Mouse (Mus musculus) embryonic facial prominence, embryonic 10.5 days (tissue): ENCODE measurements at regions not wholly inside any gene's neighbourhood (a gene's known extent, or its start where the extent isn't known, plus 50 kb on each side); places are given as distances from the start of the nearest gene placed in this dataset.

Experiments
- DNase-seq: peaks from one replicate; pipeline ENCODE4 v3.0.0-alpha.2; 2017; ENCODE audit warnings: low spot score
- H3K27ac ChIP-seq: fragments of 300-500 bp; sonication (generic); replicated peaks from 2 replicates; pipeline ENCODE4 v1.5.1; 2016; ENCODE audit warnings: mild to moderate bottlenecking
- H3K27me3 ChIP-seq: fragments of 300-500 bp; sonication (generic); replicated peaks from 2 replicates; pipeline ENCODE4 v1.6.1; 2016; ENCODE audit warnings: low read depth, mild to moderate bottlenecking; ENCODE audit not compliant: poor library complexity, severe bottlenecking
- H3K36me3 ChIP-seq: fragments of 300-500 bp; sonication (generic); replicated peaks from 2 replicates; pipeline ENCODE4 v1.6.1; 2016; ENCODE audit warnings: mild to moderate bottlenecking, moderate library complexity
- H3K4me1 ChIP-seq: fragments of 300-500 bp; sonication (generic); 2 replicates; pipeline ENCODE4 v1.6.1; 2016
- H3K4me3 ChIP-seq: fragments of 300-500 bp; sonication (generic); 2 replicates; pipeline ENCODE4 v1.5.1; 2016; ENCODE audit warnings: mild to moderate bottlenecking, moderate library complexity
- H3K9me3 ChIP-seq: fragments of 300-500 bp; sonication (generic); 2 replicates; pipeline ENCODE4 v1.6.1; 2016; ENCODE audit warnings: mild to moderate bottlenecking
- WGBS: fragments of 180-500 bp; shearing (Covaris S2); methylation state at CpG from one replicate; pipeline ENCODE4 v1.1.7; 2016; 5-methylcytosine and 5-hydroxymethylcytosine counted together

DNA sequence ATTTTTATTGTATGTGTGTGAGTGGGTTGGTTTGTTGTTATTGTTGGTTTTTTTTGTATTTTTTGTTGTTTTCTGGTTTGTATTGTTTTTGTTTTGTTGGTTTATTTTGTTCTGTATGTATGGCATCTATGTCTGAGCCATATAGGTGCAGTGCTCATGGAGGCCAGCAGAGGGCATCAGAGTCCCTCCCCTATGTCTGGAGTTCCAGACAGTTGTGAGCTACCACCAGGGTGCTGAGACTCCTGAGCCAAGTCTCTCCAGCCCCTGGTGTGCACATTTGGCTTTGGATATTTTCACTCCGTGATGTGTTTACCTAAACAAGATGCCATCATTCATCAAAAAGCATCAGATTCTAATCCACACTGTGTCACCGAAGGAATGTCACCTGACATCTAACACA, 59.2 kb upstream of the Nudt7 start:
- Histone ChIP-seq H3K27ac (no peak overlapping the region), H3K9me3 (no peaks in the 10 kb centered on the region), H3K36me3 (no peaks in the 10 kb centered on the region), H3K4me1 (no peaks in the 10 kb centered on the region), H3K4me3 (no peak overlapping the region), H3K27me3 (no peaks in the 10 kb centered on the region)
- 89% methylated on average over 2 of the region's 2 CpGs for WGBS
- DNase-seq, result peak; percentile 15

DNA sequence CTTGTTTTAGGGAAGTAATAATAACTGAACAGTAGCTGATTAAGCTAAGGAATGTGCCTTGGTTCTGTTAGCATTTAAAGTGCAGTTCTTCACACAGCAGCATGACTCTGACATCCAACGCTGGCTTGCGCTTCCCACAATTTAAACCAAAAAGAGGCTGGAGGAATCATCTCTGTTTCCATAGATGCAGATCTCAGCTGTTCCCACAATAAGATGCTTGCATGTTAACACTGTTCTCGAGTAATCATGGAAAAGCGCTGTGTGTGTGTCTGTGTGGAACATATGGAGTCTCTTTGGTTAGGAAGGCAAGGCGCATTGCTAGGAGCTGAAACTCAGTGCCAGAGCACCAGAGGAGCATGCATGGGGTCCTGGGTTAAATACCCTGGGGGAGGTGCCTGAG, 56.7 kb upstream of the Nudt7 start:
- H3K36me3 ChIP-seq, result no peaks in the 10 kb centered on the region
- H3K9me3 ChIP-seq, result no peaks in the 10 kb centered on the region
- no peak overlapping the region for H3K27ac ChIP-seq
- 90% methylated on average over 5 of the region's 5 CpGs for WGBS
- H3K27me3 ChIP-seq, result no peaks in the 10 kb centered on the region
- no peak overlapping the region for H3K4me3 ChIP-seq
- no peak for DNase-seq
- H3K4me1 ChIP-seq, result no peaks in the 10 kb centered on the region

DNA sequence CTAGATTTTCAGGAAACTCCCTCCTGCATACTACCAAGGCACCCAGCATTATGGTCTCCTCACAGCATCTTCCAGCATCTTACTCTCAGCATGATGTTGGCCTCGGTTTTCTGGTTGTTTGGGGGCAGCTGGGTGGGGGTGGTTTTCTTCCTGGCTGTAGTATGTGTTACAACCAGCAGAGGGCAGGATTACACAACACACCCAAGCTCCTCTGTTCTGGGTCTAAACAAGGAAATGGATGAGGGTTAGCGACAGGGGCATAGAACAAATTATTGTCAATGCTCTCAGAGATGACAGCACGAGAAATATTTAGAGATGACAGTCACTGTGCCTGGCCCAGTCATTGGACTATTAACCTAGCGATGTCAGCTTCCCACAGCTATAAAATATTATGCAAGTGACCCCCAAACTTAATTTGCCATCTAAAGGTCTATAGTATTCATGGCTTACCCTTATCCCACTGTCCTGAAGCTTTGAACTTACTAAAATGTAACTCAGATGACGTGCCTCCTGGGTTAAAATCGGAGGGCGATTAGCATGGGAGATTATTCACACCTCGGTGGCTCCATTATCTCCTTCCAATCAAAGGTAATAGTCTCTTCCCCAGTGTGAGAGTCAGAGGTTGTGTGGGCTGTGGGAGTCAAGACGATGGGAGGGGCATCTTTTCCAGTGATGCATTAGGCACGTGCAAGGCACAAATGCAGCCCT, 52.2 kb upstream of the Nudt7 start:
- 18% methylated on average over 10 of the region's 10 CpGs for WGBS
- Histone ChIP-seq H3K4me1 (no peaks in the 10 kb centered on the region), H3K27me3 (no peaks in the 10 kb centered on the region), H3K27ac (no peak overlapping the region), H3K4me3 (no peak overlapping the region), H3K36me3 (no peaks in the 10 kb centered on the region), H3K9me3 (no peaks in the 10 kb centered on the region)
- DNase-seq, result peak; percentile 60

DNA sequence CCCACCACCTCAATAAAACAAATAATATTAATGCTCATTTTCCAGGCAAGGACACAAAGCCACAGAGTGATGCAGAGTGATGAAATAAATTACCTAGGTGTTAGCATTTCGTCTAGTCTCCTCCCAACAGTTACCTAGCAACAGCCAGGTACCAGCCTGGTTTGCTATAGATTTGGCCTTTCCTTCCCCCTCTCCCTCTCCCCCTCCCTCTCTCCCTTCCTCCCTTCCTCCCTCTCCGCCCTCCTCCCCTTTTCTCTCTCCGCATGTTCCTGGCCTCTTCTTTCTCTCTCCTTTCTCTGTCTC, 51.6 kb upstream of the Nudt7 start:
- no peak overlapping the region for H3K27ac ChIP-seq
- H3K4me3 ChIP-seq, result no peak overlapping the region
- H3K9me3 ChIP-seq, result no peaks in the 10 kb centered on the region
- no peaks in the 10 kb centered on the region for H3K4me1 ChIP-seq
- DNase-seq, result no peak
- H3K27me3 ChIP-seq, result no peaks in the 10 kb centered on the region
- 78% methylated on average over 3 of the region's 3 CpGs for WGBS
- no peaks in the 10 kb centered on the region for H3K36me3 ChIP-seq
